Mouse (Mus musculus): ENCODE results near the gene B630019K06Rik.
A peak's percentile ranks its signal among the peaks of the same experiment; 100 is the strongest.
"Not testable (repeated sequence)": the region's sequence is repeated elsewhere in the genome, so short reads cannot be mapped to it uniquely, and the experiment has no call there.

The B630019K06Rik gene

GRCm38 (mm10) chrX:8892343-8893155, at the start of gene B630019K06Rik:
Gene B630019K06Rik, plus strand, starts transcription at chrX:8892382.
- DNase-seq, result peak; percentile 55 to 61

GRCm38 (mm10) chrX:8843694-8844093, 48.5 kb upstream of the B630019K06Rik start, which contains the start of gene Gm6592:
Gene Gm6592, plus strand, starts transcription at chrX:8843994.
- no peak for DNase-seq

DNA sequence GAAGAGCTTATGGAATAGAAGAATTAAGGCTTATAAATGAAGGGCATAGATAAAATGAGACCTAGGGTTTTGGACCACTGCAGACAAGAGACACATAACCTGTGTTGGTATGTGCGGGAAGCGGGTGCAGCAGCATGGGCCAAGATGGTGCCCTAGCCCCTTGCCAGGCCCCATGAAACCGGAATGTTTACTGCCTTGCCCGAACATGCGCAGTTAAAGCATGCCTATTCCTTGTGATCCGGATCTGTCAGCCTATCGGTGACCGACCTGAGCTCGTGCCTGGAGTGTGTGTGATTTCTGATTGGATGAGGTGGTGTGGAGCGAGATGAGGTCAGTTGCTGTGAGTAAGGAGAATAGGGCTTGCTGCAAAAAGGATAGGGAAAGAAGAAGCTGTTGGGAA, 39.7 kb upstream of the B630019K06Rik start:
- DNase-seq, result no peak

DNA sequence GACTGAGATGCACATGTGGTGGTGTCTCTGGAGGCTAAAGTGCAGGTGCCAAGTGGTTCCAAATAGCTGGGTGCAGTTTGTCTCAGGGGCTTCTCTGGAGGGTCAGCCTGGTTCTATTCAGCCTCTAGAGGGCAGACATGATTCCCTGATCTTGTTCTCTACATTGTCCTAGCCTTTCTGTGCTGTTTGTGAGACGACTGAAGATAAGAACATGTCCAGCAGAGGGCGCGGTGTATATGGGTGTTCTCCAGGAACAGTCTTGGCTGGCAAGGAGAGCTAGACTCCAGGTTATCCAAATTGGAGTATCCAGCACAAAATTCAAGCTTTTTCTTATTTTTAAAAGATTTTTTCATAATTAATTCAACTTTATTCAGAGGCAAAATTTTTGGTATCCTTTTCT, 27.9 kb upstream of the B630019K06Rik start:
- DNase-seq, result peak; percentile 80 to 88

DNA sequence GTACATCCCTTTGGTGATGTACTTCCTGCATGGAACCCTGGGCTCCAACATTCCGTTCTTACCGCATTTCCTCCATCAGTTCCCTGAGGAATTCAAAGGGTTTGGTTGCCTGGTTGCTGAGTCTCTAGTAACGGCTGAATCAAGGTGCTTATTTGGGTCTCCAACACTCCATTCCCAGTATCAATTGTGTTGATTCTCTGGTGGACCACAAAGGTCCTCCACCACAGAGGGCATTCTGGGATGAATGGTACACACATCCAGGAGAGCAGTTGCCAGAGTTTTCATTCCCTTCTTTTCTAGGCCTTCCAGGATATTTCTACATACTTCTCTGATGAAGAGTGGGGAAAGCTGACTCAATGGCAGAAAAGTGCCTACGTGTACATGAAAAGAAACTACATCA, 18.2 kb upstream of the B630019K06Rik start, which contains the start of gene Gm5751:
Gene Gm5751, plus strand, starts transcription at position 301 of the 400 bp plus-strand sequence.
- DNase-seq, result not testable (repeated sequence)

GRCm38 (mm10) chrX:8884336-8884735, 7.8 kb upstream of the B630019K06Rik start:
- no peak for DNase-seq

DNA sequence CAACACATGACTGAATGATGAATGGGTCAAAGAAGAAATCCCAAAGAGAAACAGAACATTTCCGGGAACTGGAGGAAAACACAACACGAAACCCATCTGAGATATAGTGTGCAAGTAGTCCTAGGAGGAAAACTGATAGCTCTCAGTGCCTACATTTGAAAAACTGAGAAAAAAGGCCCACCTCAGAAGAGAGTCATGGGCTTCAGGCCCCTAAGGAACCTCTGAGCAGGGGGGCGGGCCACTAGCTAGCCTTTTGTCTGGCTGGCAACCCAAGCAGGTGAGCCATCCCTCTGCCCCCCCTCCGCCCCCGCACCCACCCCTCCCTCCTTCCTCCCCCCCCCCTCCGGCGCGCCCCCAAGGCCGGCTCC, 223 bp upstream of the B630019K06Rik start:
- DNase-seq, result no peak

DNA sequence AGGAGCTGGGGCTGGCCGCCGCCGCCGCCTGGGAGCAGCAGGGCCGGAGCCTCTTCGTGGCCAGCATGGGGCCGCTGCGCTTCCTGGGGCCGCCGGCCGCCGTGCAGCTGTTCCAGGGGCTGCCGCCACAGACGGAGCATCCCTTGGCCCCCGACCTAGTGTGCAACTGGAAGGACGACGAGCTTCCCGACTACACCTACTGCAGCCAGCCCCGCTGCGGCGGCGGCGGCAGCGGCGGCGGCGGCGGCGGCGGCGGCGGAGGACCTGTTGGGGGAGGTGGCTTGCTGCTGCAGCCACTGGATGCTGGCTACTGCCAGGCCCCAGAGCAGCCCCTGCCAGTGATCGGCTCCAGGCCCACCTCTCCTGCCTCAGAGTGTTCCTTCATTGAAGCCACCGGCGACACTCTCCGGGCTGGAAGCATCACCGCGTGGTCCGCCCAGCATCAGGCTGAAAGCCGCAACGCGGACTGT, 1.0 kb downstream of the B630019K06Rik start:
- DNase-seq, result peak; percentile 38 to 39

GRCm38 (mm10) chrX:8900823-8901222, 8.6 kb downstream of the B630019K06Rik start:
- DNase-seq, result no peak

DNA sequence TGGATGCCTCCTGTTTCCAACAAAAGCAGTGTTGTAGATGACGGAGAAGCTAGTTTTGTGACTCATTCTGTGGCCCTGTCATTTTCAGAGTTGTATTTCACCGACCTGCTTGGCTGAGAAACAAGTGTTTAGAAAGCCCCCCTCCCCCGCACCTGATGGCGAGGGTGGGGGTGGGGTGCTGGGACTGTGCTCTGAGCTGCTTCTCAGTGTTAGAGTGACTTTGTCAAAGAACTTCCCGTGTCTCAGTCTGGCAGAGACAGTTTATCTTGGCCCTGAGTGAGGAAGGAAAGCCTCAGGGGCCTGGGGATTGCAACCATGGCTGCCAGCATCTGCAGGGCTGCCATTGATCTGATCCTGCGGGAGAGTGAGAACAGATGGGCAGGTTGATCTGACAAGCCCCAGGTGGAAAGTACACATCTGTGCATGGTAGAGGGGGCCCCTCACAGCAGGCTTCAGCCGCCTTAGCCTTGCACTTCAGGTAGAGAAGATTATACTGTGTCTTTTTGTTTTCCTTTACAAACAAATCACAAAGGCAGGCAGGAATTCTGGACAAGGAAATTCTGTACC, 9.8 kb downstream of the B630019K06Rik start:
- DNase-seq, result peak in 1 of 2 experiments; percentile 4

DNA sequence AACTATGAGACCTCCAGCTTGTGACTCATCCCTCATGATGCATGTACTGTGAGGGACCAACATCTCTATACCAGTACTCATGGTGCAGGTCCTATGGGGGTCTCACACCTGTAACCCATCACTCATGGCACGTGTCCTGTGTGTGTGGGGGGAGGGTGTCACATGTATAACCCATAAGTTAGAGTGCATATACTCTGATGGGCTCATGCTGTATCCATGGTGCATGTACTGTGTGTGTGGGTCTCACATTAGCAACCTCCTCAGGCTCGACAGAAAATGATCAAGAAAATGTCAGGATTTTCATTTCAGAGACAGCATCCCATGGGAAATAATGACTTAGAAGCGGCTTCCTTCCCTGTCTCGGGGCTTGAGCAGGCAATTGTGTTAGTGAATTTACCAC, 28.9 kb downstream of the B630019K06Rik start:
- DNase-seq, result no peak

DNA sequence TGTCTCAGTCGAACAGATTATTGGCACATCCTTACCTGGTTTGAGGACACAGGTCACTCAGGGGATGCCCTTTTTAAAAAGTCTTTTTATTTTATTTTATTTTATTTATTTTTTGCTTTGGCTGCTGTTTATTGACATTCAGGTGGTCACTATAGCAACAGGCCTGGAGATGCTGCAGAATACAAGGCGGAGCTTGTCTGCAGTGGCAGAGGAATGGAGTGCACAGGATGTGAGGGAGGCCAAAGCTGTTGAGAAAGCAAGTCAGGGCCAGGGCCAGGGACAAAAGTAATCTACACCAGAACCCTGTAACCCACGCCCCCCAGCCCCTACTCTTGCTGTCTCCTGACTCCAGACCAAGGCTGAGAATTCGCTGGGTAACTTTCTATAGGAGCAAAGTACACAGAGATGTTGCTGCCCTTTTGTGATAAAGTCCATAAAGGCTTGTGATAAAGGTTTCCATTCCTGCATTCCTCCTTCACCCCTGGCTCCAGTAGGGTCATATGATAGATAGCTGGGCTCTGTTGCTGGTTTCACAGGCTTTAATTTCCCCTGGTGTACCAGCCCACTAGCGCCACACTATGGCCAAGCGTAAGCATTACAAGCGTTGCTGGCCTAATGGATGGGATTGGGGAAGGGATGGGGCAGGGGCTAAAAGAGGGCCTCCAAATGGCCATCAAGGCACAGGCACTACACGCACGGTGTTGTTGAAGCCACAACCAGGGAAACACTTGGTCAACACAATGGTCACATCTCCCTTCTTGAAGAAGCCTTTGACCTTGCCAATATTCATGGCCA, 29.8 kb downstream of the B630019K06Rik start:
- DNase-seq, result peak; percentile 2 to 31

DNA sequence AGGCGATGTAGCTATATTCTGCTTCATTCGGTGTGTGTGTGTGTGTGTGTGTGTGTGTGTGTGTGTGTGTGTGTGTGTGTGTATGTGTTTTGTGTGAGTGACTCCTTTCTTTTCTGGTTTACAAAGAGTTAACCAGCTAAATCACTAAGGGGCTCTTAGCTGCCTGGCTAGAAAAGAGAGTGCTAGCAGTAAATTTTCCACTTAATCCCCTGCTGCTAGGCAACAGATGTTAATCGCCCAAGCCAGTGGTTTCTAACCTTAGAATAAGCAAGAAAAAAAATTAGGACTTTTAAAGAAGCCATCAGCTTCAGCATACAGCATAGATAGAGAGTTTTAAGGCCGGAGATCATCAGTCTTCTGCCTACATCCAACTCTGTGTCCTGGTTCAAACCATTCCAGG, 35.1 kb downstream of the B630019K06Rik start:
- no peak for DNase-seq

DNA sequence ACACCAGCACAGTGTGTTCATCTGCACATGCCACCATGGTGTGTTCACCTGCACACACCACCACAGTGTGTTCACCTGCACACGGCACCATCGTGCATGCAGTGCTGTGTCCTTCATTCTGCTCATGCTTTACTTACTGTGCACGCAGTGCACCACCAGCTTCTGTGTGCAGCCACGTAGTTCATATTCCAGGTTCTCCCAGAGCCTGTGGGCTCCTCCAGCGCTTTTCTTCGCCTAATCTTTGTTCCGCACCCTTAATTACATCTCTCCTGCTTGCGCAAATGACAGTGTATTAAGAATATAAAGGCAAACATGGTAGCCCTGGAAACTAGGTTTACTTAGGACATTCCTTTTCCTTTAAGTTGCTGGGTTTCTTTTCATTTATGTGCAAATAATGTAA, 51.9 kb downstream of the B630019K06Rik start:
- no peak for DNase-seq
